Mouse (Mus musculus): ENCODE data around the gene Bspry.
"Not testable (repeated sequence)": the region's sequence is repeated elsewhere in the genome, so short reads cannot be mapped to it uniquely, and the experiment has no call there.

Bspry gene

DNA sequence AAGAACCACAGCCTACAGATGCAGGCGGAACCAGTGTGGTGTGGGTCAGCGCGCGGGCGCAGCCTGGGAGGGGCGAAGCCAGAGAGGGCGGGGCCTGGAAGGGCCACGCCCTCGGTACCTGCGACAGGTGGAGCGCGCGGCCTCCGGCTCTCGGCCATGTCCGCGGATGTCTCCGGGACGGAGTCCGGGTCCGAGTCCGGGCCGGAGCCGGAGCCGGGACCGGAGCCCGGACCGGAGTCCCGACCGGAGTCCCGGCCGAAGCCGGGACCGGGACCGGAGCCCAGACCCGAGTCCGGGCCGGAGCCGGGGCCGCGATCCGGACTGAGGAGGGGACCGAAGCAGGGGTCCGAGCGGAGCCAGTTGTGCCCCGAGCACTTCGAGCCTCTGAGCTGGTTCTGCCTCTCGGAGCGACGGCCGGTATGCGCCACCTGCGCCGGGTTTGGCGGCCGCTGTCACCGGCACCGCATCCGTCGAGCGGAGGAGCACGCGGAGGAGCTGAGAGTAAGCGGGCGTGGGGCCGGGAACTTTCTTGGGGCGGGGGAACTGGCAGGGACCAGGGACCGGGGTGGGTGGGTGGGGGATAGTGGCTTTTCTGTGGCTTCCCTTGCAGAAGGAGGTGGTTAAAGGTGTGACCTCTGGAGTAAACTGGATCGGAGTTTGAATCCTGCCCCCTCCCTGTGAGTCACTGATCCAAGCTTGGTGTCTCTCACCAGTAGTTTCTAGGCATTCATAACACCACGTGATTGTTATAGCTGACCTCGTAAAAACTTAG lies at the start of gene Bspry:
TSS of gene Bspry (plus strand) at position 117 of the 772 bp plus-strand sequence.
- peak; percentile 44 for DNase-seq (ENCODE audit: low spot score)

- DNase-seq (ENCODE audit: low spot score): no peak
These were observed 49.2 kb upstream of the Bspry start for GRCm38 (mm10) chr4:62430678-62431077.

DNA sequence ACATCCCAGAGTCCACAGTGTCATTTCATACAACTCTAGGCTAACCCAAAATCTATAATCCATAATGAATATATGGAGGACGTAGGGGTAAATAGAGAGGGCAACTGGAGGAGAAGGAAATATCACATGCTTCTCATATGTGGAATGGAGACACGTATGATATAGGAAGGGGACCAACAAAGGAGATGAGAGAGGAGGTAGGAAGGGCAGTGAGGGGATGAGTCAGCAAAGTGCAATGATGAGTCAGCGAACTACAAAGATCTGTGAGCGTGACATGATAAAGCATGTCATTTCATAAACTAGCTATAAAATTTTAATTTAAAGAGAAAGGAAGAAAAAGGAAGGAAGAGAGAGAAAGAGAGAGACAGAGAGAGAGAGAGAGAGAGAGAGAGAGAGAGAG lies 48.3 kb upstream of the Bspry start:
- no peak for DNase-seq (ENCODE audit: low spot score)

GRCm38 (mm10) chr4:62433939-62434870 lies 45.6 kb upstream of the Bspry start:
- no peak for DNase-seq (ENCODE audit: low spot score)

- DNase-seq (ENCODE audit: low spot score): no peak
These were observed 44.8 kb upstream of the Bspry start, which contains the start of gene Rnf183 for GRCm38 (mm10) chr4:62435081-62435480. Gene Rnf183 (minus strand): TSS chr4:62435252.

GRCm38 (mm10) chr4:62437256-62437778 lies 42.5 kb upstream of the Bspry start:
- DNase-seq (ENCODE audit: low spot score): no peak

GRCm38 (mm10) chr4:62437871-62438270 lies 42.0 kb upstream of the Bspry start:
- DNase-seq (ENCODE audit: low spot score): no peak

DNA sequence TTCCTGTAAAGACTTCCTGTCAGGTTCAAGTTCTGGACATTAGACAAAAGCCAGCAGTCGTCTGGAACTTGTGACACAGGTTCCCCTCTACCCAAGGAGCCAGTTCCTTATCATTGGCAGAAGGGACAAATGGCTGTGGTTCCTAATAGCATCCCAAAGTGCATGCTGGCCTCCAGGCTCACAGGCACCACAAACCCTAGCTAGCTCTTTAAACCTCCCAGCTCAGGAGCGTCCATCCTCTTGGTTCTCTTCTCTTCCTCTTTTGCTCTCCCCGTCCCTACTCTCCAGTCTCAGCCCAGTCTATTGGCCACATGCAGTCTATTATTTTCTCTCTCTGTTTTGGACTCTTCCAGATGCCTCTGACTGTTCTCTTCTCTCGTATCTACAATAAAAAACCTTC lies 40.1 kb upstream of the Bspry start:
- DNase-seq (ENCODE audit: low spot score): no peak

DNA sequence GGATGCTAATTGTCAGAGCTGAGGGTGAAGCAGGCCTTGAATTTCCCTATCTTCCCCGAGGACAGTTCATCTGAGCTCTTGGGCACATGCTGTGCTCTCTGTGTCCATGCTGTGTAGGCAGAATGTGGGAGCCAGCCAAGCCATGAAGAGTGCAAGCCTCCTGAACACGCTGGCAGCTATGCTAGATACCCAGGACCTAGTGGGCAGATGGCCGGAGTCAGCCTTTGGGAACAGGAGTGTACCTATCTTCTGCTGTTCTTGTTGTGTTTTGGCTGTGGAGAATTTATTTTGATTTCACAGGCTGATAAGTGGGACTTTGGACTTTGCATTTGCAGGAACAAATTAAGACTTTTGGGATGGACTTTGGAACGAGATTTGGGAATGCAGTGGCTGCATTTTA lies 39.3 kb upstream of the Bspry start:
- DNase-seq (ENCODE audit: low spot score): no peak

DNA sequence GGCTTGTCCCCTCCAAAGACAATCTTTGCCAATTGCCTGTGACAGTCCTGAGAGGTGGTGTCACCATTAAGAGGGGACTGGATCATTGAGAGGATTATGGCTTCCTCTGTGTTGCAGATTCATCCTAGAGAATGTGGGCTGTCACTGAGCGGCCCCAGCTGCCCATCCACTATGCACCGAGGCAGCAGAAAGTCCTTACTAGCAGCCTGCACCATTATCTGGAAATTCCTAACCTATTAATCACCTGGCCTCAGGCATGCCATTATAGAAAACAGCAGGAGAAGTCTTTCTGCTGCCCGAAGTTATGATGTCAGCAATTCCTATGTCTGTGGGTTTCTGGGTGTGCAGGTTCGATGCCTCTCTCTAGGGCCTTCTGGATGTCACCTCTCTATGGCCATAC lies 38.9 kb upstream of the Bspry start:
- no peak for DNase-seq (ENCODE audit: low spot score)

DNA sequence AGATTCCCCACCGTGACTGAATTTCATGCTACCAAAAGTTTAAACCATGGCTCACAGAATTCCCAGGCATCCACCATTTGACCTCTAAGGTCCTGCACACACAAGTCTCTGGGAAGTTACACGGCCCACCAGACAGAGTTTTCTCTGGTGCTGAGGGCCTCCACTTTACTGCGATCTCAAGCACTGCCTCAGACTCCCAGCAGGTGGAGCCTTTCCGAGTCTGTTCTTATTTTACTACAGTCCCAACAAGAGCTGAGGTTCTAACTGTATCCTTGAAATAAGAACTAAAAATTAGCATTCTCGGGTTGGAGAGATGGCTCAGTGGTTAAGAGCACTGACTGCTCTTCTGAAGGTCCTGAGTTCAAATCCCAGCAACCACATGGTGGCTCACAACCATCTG lies 24.9 kb upstream of the Bspry start:
- peak; percentile 57 for DNase-seq (ENCODE audit: low spot score)

- no peak for DNase-seq (ENCODE audit: low spot score)
These were observed 20.8 kb upstream of the Bspry start for GRCm38 (mm10) chr4:62459081-62459480.

- DNase-seq (ENCODE audit: low spot score): no peak
These were observed 19.5 kb upstream of the Bspry start for GRCm38 (mm10) chr4:62460348-62460747.

- no peak for DNase-seq (ENCODE audit: low spot score)
These were observed 16.7 kb upstream of the Bspry start for GRCm38 (mm10) chr4:62463124-62463523.

- no peak for DNase-seq (ENCODE audit: low spot score)
These were observed 11.7 kb upstream of the Bspry start for GRCm38 (mm10) chr4:62468158-62468557.

- peak; percentile 85 for DNase-seq (ENCODE audit: low spot score)
These were observed 9.2 kb upstream of the Bspry start, which contains the start of gene Wdr31 for GRCm38 (mm10) chr4:62470598-62471051. Gene Wdr31 (minus strand): TSS chr4:62470896.

DNA sequence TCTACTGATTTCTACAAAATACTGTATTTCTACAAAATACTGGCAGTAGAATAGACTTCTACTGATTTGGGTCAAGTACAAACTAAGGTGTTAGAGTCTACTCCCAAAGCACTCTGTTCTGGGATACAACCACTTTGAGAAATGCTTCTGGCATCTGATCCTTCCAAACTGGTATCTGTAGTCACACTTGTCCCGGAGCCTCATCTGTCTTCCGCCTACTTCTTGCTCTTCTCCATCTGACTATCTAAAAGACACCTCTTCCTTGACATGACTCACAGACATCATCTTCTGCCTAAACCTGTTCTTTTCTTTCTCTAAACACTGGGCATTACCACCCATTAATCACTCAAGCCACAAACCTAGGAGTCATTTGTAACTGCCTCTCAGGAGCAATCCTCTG lies 7.8 kb upstream of the Bspry start:
- DNase-seq (ENCODE audit: low spot score): no peak

DNA sequence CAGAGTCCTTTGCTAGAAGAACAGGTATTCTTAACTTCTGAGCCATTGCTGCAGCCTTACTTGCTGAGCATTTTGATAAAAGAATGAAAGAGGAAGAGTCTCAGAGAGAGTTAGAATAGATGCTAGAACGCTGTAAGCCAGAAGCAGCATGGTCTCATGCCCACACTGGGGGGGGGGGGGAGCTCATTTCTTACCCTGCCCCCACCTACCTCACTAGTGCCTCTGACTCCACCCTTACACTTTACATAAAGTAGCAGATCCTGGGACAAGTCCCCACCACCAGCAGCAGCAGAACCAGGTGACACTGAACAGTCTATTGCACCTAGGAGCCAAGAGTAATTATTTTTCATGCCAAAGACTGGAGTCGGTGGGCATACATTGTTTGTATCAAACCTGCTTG lies 4.7 kb upstream of the Bspry start:
- DNase-seq (ENCODE audit: low spot score): no peak

DNA sequence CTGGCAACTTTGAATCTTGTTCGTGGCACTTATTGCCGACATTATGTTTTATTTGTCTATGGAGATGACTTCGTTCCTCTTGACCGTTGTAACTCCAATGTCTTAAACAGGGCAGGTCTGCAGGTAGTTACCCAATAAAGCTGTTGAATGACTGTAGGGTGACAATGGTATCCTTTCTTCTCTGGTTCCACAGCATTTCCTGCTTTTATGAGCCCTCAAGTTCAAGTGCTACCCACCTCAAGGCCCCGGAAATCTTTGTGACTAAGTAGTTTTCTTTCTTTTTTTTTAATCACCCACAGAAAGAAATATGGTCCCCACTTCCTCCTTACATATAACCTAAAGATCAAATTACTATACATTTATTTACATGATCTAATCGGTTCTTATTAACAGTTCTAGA lies 4.1 kb upstream of the Bspry start:
- no peak for DNase-seq (ENCODE audit: low spot score)

DNA sequence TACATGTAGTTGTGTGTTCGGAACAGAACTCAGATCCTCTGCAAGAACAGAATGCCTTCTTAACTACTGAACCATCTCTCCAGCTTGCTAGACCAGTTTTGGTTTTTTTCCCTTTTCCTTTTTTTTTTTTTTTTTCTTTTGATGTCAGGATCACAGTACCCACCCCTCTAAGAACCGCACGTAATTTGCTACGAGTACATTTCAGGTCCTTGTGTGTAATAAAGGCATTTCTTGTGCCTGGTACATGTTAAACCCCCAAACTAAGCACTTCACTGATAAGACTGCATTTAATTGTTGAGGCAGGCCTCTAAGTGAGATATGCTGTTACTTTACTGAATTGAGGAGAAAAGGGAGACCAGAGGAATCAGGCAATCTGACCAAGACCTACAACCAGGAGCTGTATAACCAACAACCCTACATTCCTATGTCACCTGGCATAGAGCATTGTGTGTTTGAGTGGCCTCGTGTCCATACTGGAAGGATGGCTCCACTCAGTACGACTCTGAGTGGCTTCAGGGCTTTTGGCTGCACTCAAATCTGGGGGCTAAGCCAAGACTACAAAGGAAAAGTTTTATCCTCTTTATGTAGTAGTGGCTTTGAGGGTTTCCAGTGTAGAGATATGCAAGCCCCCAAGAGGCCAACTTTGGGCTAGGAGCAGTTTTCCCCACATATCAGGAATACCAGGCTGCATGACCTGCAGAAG lies 2.2 kb upstream of the Bspry start:
- no peak for DNase-seq (ENCODE audit: low spot score)

GRCm38 (mm10) chr4:62479593-62479936 lies 288 bp upstream of the Bspry start:
- not testable (repeated sequence) for DNase-seq (ENCODE audit: low spot score)

All from embryo, embryonic 10.5 days (tissue).